6 mouse cellular contexts compared by ENCODE assay signal in the genomic region with DNA sequence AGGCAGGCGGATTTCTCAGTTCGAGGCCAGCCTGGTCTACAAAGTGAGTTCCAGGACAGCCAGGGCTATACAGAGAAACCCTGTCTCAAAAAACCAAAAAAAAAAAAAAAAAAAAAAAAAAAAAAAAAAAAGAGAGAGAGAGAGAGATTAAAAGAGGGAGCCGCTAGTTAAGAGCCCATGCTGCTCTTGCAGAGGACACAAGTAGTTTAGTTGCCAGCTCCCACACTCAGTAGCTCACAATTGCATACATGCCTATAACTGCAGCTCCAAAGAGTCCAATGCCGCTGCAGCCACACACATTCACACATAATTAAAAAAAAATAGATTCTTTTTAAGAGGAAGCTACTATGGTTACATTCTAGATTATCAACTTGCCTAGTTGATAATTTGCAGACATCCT. TPM values are rescaled to one million over a fixed set of nuclear protein-coding genes. Genes with fewer than 3 reads are reported as not detected.
"Had no signal": no experiment of that assay in that cellular context is flagged by ENCODE, and none has a peak within 500 bp of the region (broad histone marks: within the 10 kb centered on the region; RNA-seq: fewer than 3 reads in every experiment).

No protein-coding gene starts in this region.

RNA-seq across cellular contexts. Expression of gene Qrich2, which starts 55.6 kb away (rescaled TPM):
- total RNA-seq: layer of hippocampus, postnatal 25 days; left cerebral cortex, postnatal 25 days; neutrophil, adult 5-6 weeks had no signal
- polyA plus RNA-seq: liver, embryonic 12.5 days; liver, embryonic 15.5 days; lung, embryonic 15.5 days had no signal
